Mouse (Mus musculus) MEL (cell line): Measurements from ENCODE around the gene Brms1. TPM values are rescaled to one million over a fixed set of nuclear protein-coding genes. Genes with fewer than 3 reads are reported as not detected.
A peak's percentile ranks its signal among the peaks of the same experiment; 100 is the strongest.
"Not testable (repeated sequence)": the region's sequence is repeated elsewhere in the genome, so short reads cannot be mapped to it uniquely, and the experiment has no call there.

ENCODE experiments used
- DNase-seq: peaks from one replicate; pipeline ENCODE4 v3.0.0; 2011; ENCODE audit warnings: low read depth, low spot score
- H3K27ac ChIP-seq: 2 replicates; pipeline ENCODE4 v1.5.1; 2012; ENCODE audit warnings: low read depth, mild to moderate bottlenecking, control low read depth, low read length, moderate library complexity; ENCODE audit not compliant: control insufficient read depth
- H3K27me3 ChIP-seq, 2 experiments: fragments of 150-350 bp in 1 of 2; sonication (generic) in 1 of 2; 2 replicates each; pipeline ENCODE4 v1.6.1; 2012; ENCODE audit warnings: low read length in 2 of 2, mild to moderate bottlenecking in 2 of 2, improper control_type of control experiment in 1 of 2, moderate library complexity in 1 of 2; ENCODE audit not compliant: insufficient read depth in 2 of 2, control insufficient read depth in 1 of 2
- H3K36me3 ChIP-seq, 2 experiments: 2 replicates each; pipeline ENCODE4 v1.6.1; 2012 to 2014; ENCODE audit warnings: low read length in 2 of 2, improper control_type of control experiment in 1 of 2, inconsistent platforms in 1 of 2, mild to moderate bottlenecking in 1 of 2; ENCODE audit not compliant: insufficient read depth in 2 of 2, control insufficient read depth in 1 of 2
- H3K4me1 ChIP-seq, 2 experiments: fragments of 150-350 bp in 1 of 2; sonication (generic) in 1 of 2; 2 replicates each; pipeline ENCODE4 v1.6.1; 2012; ENCODE audit warnings: low read length in 2 of 2, improper control_type of control experiment in 1 of 2, mild to moderate bottlenecking in 1 of 2; ENCODE audit not compliant: insufficient read depth in 2 of 2, control insufficient read depth in 1 of 2
- H3K4me3 ChIP-seq, 2 experiments: fragments of 150-350 bp in 1 of 2; sonication (generic) in 1 of 2; 2 replicates each; pipeline ENCODE4 v1.5.1; 2012; ENCODE audit warnings: low read depth in 2 of 2, low read length in 2 of 2, mild to moderate bottlenecking in 2 of 2, moderate library complexity in 2 of 2, control low read depth in 1 of 2, improper control_type of control experiment in 1 of 2; ENCODE audit not compliant: control insufficient read depth in 1 of 2, insufficient read depth in 1 of 2
- H3K79me2 ChIP-seq: 2 replicates; pipeline ENCODE4 v1.6.1; 2012; ENCODE audit warnings: mild to moderate bottlenecking, low read length, moderate library complexity; ENCODE audit not compliant: control insufficient read depth, poor library complexity, insufficient read depth
- H3K9ac ChIP-seq: 2 replicates; pipeline ENCODE4 v1.6.1; 2012; ENCODE audit warnings: low read depth, mild to moderate bottlenecking, control low read depth, low read length, moderate library complexity; ENCODE audit not compliant: control insufficient read depth, poor library complexity, severe bottlenecking
- H3K9me3 ChIP-seq: fragments of 150-350 bp; sonication (generic); replicated peaks from 2 replicates; pipeline ENCODE4 v1.6.1; 2012; ENCODE audit warnings: mild to moderate bottlenecking, low read length, improper control_type of control experiment, moderate library complexity; ENCODE audit not compliant: insufficient read depth
- CHD1 ChIP-seq: IDR thresholded peaks from 2 replicates; pipeline ENCODE4 v1.6.1; 2012; ENCODE audit warnings: low read depth, mild to moderate bottlenecking, inconsistent platforms, low read length, improper control_type of control experiment
- CHD2 ChIP-seq: IDR thresholded peaks from 2 replicates; pipeline ENCODE4 v1.6.1; 2011; ENCODE audit warnings: low read length, improper control_type of control experiment
- CTCF ChIP-seq, 3 experiments: IDR thresholded peaks in 2 of 3; conservative IDR thresholded peaks in 1 of 3; 2 replicates each; pipeline ENCODE4 v1.5.1; 2011 to 2012; ENCODE audit warnings: low read length in 3 of 3, low read depth in 2 of 3, mild to moderate bottlenecking in 2 of 3, improper control_type of control experiment in 1 of 3, inconsistent platforms in 1 of 3, mixed read lengths in 1 of 3, moderate library complexity in 1 of 3; ENCODE audit not compliant: control insufficient read depth in 1 of 3, insufficient read depth in 1 of 3, poor library complexity in 1 of 3, severe bottlenecking in 1 of 3
- E2F4 ChIP-seq: IDR thresholded peaks from 2 replicates; pipeline ENCODE4 v1.6.1; 2011; ENCODE audit warnings: low read depth, low read length, improper control_type of control experiment, borderline replicate concordance
- ELF1 ChIP-seq: IDR thresholded peaks from 2 replicates; pipeline ENCODE4 v1.6.1; 2014; ENCODE audit warnings: low read depth, mild to moderate bottlenecking, inconsistent platforms, low read length, improper control_type of control experiment, moderate library complexity
- HCFC1 ChIP-seq: IDR thresholded peaks from 2 replicates; pipeline ENCODE4 v1.6.1; 2012; ENCODE audit warnings: low read depth, mild to moderate bottlenecking, inconsistent platforms, low read length, improper control_type of control experiment, moderate library complexity
- KAT2A ChIP-seq: conservative IDR thresholded peaks from 2 replicates; pipeline ENCODE4 v1.6.1; 2012; ENCODE audit warnings: low read depth, low read length, improper control_type of control experiment, inconsistent platforms
- MAFK ChIP-seq: IDR thresholded peaks from 2 replicates; pipeline ENCODE4 v1.6.1; 2011; ENCODE audit warnings: low read depth, mild to moderate bottlenecking, low read length, improper control_type of control experiment, borderline replicate concordance
- NRF1 ChIP-seq: IDR thresholded peaks from 2 replicates; pipeline ENCODE4 v1.6.1; 2014; ENCODE audit warnings: low read depth, mild to moderate bottlenecking, inconsistent platforms, low read length, improper control_type of control experiment, moderate library complexity; ENCODE audit not compliant: poor library complexity, insufficient read depth, severe bottlenecking
- POLR2A ChIP-seq, 2 experiments: IDR thresholded peaks; 2 replicates each; pipeline ENCODE4 v1.6.1; 2011 to 2012; ENCODE audit warnings: low read length in 2 of 2, mild to moderate bottlenecking in 2 of 2, control low read depth in 1 of 2, improper control_type of control experiment in 1 of 2, low read depth in 1 of 2, moderate library complexity in 1 of 2; ENCODE audit not compliant: control insufficient read depth in 1 of 2, insufficient read depth in 1 of 2, poor library complexity in 1 of 2
- POLR2AphosphoS2 ChIP-seq: IDR thresholded peaks from 2 replicates; pipeline ENCODE4 v1.6.1; 2011; ENCODE audit warnings: low read length, improper control_type of control experiment
- RAD21 ChIP-seq: IDR thresholded peaks from 2 replicates; pipeline ENCODE4 v1.6.1; 2011; ENCODE audit warnings: mild to moderate bottlenecking, low read depth, low read length, improper control_type of control experiment
- SMC3 ChIP-seq: IDR thresholded peaks from 2 replicates; pipeline ENCODE4 v1.6.1; 2011; ENCODE audit warnings: low read depth, low read length, improper control_type of control experiment
- TAL1 ChIP-seq: IDR thresholded peaks from 2 replicates; pipeline ENCODE4 v1.6.1; 2012; ENCODE audit warnings: mild to moderate bottlenecking, inconsistent platforms, low read length, moderate library complexity, mixed read lengths
- ZC3H11A ChIP-seq: IDR thresholded peaks from 2 replicates; pipeline ENCODE4 v1.6.1; 2012; ENCODE audit warnings: low read depth, mild to moderate bottlenecking, inconsistent platforms, low read length, improper control_type of control experiment
- ZKSCAN1 ChIP-seq: IDR thresholded peaks from 2 replicates; pipeline ENCODE4 v1.6.1; 2012; ENCODE audit warnings: low read depth, mild to moderate bottlenecking, inconsistent platforms, low read length, improper control_type of control experiment, moderate library complexity
- polyA plus RNA-seq, 2 experiments: library from polyadenylated mRNA; stranded (reverse) in 1 of 2; unstranded in 1 of 2; fragments of >175 nt in 1 of 2; fragments of >200 nt in 1 of 2; gene quantifications; 2 replicates each; pipeline versions ENCODE4 v1.2.1 to v1.2.4; 2012; ENCODE audit warnings: low replicate concordance in 2 of 2, low read depth in 1 of 2; ENCODE audit not compliant: insufficient read length in 2 of 2, insufficient read depth in 1 of 2, missing spikeins in 1 of 2
- total RNA-seq: library from RNA; depleted of rRNA; stranded (reverse); fragments of 300-350 nt; gene quantifications from 2 replicates; pipeline ENCODE4 v1.2.3, GENCODE M21; 2012

Gene Brms1
- total and polyA plus RNA-seq, 3 experiments, result 29.6 to 78.6 TPM; not detected in 1

DNA sequence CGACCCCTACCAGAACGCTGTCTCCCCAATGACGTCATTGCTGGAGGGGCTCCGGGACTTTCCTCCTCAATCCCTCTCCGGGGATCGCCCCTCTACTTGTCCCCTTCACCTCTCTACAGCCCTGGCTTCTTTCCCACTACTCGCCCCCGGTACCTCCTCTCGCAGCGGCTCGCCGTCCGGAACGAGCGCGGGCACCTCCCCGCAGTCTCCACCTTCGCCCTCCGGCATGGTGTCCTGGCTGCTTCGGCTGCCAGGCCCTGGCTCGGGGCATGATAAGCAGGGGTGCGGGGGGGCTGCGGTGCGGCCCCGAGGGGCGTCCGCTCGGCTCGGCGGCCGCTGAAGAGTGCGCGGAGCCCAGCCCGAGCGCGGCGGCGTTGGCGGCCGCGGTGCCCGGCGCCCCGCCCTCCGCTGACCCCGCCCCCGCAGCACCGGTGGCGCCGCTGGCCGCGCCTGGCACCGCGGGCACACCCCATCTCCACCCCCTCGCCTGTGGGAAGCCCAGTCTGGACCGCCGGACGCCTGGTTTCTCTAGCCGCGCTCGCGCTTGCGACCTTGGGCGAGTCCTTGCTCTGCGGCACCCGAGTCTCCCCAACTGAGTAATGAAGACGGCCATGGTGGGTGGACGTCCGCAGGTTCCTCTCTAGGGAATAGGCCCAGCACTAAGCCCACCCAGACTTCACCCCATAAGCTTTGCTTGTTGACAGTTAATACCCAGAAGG is 44.1 kb downstream of the Brms1 start, which contains the start of gene Tmem151a:
Gene Tmem151a (minus strand): TSS at position 387 of the 719 bp plus-strand sequence.
- peak within 1 kb of the TSS in 1 of 2 experiments; percentile 15; a peak in 2 of 4 replicates for H3K4me3 ChIP-seq
- no peaks in the 10 kb centered on the region; a peak in 1 of 4 replicates for H3K36me3 ChIP-seq
- H3K27me3 ChIP-seq, result peaks cover 5 to 18% of the 10 kb centered on the region in 2 experiments
- peaks cover 0 to 11% of the 10 kb centered on the region in 2 experiments; a peak in 1 of 4 replicates for H3K4me1 ChIP-seq
- TF ChIP-seq E2F4 (no peak), ZKSCAN1 (no peak), TAL1 (no peak), CHD1 (no peak), SMC3 (no peak), HCFC1 (no peak), ZC3H11A (no peak), MAFK (no peak), ELF1 (no peak), KAT2A (no peak), POLR2AphosphoS2 (no peak), POLR2A (IDR thresholded peaks at IDR 0.05; ENCODE audit: control insufficient read depth in 1 of 2, insufficient read depth in 1 of 2, low read depth in 1 of 2, low read length in 2 of 2, poor library complexity in 1 of 2) (no peak), CHD2 (no peak), NRF1 (no peak)
- no peak within 1 kb of the TSS for H3K27ac ChIP-seq
- H3K79me2 ChIP-seq, result peaks cover 3% of the 10 kb centered on the region; the same call in 1 of the 2 replicates
- H3K9ac ChIP-seq, result peak within 1 kb of the TSS; percentile 26; the same call in 1 of the 2 replicates
- no peaks in the 10 kb centered on the region for H3K9me3 ChIP-seq
- DNase-seq, result no peak

DNA sequence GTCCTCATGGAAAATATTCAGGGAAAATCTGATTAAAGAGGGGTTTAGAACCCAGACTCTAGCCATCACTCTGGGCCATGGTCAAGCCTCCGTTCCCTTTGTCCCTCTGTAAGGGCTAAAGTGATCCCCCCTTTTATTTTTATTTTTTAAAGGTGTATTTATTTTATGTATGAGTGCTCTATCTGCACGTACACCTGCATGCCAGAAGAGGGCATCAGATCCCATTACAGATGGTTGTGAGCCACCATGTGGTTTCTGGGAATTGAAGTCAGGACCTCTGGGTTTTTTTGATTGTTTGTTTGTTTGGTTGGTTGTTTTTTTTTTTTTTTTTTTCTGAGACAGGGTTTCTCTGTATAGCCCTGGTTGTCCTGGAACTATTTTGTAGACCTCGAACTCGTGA is 45.4 kb downstream of the Brms1 start:
- not testable (repeated sequence) for H3K9ac ChIP-seq, H3K9me3 ChIP-seq, H3K4me3 ChIP-seq, H3K36me3 ChIP-seq, H3K79me2 ChIP-seq, H3K27ac ChIP-seq, DNase-seq
- peak; percentile 31 for TF ChIP-seq SMC3
- TF ChIP-seq CTCF (IDR thresholded peaks at IDR 0.05 in 2 of 3, conservative IDR thresholded peaks at IDR 0.05 in 1 of 3; ENCODE audit: control insufficient read depth in 1 of 3, insufficient read depth in 1 of 3, low read depth in 2 of 3, low read length in 3 of 3, poor library complexity in 1 of 3, severe bottlenecking in 1 of 3), result peak in 2 of 3 experiments; percentile 13 to 43; a peak in 2 of 6 replicates
- peak; percentile 9 for TF ChIP-seq RAD21
- TF ChIP-seq HCFC1, result 0 out of 2 replicates have a peak, but pooled peaks have one; percentile 24
- H3K27me3 ChIP-seq, result peaks cover 5 to 15% of the 10 kb centered on the region in 2 experiments
- H3K4me1 ChIP-seq, result peaks cover 0 to 11% of the 10 kb centered on the region in 2 experiments; a peak in 1 of 4 replicates
